Mouse (Mus musculus) cerebellum, postnatal 36 days (tissue): ENCODE measurements at regions not wholly inside any gene's neighbourhood (a gene's known extent, or its start where the extent isn't known, plus 50 kb on each side); places are given as distances from the start of the nearest gene placed in this dataset.
"Not testable (repeated sequence)": the region's sequence is repeated elsewhere in the genome, so short reads cannot be mapped to it uniquely, and the experiment has no call there.

Experiments
- DNase-seq, 2 experiments: peaks; one replicate each; pipeline ENCODE4 v3.0.0; 2021 to 2022; ENCODE audit warnings: mixed read lengths in 2 of 2

DNA sequence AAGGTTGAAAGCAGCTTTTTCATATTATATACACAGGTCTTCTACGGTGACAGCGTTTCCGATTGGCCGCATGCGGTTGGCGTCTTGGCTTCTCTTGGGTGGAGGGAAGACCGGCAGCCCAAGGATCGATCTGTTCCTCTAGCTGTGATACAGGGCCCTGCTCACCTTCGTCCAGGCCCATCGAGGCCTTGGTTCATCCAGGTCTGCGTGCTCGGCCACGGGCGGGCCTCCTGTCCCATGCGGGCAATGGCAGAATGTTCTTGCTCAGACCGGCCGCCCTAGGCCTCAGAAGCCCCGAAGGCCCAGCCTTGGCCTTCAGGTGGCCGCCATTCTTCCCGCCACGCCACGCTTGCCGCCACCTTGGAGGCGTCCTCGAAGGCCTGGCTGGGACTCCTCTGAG lies 194.4 kb upstream of the Ppp6c start:
- no peak for DNase-seq

DNA sequence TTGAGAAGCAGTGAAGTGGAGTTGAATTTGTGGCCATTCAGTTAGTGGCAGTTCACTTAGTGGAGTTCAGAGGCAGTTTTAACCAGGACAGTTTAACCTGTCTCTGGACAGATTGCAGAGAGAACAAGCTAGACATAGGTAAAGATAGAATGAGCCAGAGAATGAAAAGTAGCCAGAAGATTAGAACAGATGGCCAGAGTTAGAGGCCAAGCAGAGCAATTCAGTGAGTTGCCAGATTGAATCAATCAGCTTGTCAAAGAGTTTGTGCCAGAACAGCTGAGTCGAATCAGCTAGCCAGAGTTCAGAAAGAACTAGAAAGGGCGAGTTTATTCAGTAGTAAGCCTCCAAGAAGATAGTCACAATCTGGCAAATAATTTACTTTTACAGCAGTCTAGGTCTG lies 174.1 kb upstream of the Ppp6c start:
- DNase-seq: no peak

DNA sequence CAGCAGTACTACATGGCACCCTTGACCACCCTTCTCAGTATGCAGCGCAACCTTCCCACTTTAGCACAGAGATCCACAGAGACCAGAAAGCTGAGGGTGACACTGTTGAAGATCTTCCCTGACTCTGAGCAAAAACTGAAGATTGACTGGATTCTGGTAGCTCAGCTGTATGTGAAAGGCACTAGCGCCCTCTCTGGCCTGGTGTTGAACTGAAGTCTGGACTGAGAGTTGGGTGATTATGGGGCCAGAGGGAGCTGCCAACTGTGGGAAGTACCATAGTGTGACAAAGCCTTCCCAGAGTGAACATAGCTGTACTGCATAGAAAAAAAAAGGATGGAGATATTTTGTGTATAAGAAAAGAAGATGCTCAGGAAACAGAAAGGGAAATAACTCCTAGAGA lies 173.3 kb upstream of the Ppp6c start:
- DNase-seq: no peak

DNA sequence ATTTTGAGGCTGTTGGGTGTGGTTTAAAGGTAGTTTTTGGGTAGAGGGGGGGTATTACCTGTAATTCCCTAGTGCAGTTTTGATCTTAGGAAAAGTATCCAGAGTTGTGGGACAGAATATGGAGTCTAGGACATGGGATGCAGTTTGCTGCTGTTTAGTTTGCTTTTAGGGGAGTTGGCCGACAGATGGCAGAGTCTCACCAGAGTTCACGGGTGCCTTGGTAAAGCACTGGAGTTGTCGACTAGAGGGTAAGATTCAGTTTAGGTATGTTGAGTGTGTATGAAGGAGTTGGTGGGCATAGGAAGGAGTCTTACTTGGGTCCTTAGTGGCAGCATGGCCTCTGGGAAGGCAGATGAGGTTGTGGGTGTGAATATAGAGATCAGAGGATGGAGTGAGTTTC lies 168.4 kb upstream of the Ppp6c start:
- no peak for DNase-seq

DNA sequence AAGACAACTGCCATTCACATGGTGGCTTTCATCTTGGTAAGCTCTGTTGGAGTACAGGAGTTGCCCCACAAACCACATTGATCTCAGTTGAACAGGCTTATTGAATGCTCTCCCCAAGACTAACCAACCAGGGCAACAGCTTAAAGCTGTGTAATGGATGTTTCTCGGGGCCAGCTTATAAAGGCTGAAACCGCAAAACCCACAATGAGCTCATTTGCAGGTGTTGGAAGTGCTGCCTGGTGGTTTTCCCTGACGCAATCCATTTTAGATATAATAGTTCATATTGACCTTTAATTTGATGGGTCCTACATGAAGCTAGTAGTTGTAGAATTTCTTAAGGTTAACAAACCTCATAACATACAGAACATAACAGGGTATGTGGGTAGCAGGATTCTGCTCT lies 151.0 kb upstream of the Ppp6c start:
- no peak for DNase-seq

DNA sequence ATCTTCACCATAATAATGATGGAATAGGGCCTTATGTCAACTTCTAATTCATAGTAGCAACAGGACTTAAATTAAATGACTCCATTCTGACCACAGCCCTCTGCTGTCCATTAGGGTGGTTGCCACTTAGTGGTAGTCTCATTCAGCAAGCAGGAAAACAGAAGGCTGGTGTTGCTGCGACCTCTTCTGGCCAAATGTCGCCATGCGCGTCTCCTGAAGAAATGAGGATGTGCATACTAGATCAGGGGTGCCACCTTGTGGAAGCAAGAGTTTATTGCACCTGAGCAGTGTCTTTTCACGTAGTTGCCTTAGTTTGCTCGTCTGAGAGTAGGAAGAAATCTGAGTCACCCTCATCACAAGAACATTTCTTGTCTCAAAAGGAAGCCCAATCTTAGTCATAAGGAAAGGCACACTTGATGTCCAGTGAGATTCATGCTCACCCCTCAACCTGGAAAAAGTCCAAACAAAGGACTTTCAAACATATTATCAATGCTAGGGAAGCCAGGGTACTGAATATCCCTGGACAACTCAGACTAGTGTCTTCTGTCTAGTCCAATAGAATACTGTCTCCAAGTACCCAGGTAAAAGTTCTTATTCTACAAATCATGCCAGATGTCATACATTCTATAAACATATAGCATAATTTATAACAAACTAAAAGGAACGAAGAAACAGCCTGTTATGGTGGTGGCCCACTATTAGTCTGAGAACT lies 147.0 kb upstream of the Ppp6c start:
- DNase-seq: peak; percentile 91 to 96

DNA sequence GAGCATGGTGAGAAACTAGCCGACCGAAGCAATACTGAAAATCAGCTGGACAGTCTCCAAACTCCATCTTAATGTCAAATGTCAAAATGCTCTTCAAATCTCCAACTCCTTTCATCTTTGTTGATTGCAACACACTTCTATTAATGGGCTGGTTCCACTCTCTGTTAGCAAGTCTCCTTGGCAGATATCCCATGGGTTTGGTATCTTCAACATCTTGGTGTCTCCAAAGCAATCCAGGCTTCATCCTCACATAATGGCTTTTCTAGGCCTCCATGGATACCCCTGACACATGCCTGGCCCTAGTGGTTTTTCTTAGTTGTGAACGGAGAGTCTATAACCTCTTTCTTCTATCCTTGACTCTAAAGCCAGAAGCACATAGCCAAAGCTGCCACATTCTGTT lies 118.0 kb upstream of the Ppp6c start:
- no peak for DNase-seq

DNA sequence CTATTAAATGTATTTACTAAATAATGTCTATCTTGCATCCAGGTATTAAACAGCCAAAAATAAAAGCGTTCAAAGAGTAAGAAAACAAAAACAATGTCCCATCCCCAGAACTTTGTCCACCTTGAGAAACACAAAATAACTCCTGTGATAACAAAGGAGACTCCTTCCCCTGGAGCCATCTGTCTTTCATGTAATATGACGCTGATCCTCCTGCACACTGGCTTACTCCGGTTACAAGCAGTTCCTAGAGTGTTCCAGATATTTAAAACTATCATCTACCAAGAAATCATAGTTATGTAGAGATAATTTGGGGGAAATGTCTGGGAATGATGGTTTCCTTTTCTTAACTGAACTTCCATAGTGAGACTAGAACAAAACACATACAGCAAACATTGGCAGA lies 114.2 kb upstream of the Ppp6c start:
- DNase-seq: no peak

DNA sequence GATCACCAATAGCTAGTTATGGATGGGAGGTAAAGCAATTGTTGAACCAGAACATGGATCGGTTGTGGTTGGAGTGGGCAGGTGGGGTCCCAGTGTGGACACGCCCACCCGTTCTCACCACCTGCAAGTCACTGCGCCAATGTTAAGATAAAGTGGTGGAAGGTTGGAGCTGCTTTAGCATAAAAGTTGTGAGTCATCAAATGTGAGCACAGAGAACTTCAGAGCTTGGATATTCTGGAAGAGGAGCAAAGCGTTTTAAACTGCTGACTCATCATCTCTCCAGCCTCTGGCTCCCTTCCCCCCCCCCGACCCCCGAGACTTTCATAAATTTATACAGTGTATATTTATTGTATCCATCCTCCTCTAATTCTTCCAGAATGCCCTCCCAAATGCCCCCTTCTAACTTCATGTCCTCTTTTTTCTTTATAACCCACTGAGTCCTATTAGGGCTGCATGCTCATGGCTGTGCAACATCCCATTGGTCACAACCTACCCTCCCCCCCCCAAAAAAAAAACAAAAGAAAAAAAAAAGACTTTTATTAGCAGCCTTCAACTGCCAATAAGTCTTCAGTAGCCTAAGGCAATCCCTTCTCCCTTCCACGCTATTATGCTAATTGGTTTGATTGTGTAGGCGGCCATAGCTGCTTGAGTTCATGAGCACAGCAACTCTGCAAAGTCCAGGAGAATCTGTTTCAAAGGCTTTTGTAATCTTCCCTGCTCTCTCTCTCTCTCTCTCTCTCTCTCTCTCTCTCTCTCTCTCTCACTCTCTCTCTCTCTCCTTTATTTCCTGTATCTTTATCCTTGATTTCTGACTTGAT lies 112.8 kb upstream of the Ppp6c start:
- no peak for DNase-seq

DNA sequence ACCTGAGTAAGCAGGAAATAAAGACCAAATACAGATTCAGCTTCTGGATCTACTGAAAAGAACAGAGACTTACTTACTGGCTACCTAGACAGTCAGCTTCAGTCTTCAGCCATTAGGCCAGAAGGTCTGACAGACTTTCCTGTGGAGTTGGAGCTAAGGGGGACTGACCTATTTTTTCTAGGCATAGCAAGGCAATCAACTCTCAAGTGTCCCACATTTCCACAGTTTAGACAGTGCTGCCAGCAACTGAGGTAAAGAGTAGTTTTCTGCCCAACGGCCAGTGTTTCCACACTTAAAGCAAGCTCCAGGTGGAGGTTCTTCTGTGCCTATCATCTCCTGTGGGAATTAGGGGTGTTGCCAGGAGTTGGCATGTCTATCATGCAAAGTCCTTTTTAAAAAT lies 111.3 kb upstream of the Ppp6c start:
- DNase-seq: peak in 1 of 2 experiments; percentile 4

DNA sequence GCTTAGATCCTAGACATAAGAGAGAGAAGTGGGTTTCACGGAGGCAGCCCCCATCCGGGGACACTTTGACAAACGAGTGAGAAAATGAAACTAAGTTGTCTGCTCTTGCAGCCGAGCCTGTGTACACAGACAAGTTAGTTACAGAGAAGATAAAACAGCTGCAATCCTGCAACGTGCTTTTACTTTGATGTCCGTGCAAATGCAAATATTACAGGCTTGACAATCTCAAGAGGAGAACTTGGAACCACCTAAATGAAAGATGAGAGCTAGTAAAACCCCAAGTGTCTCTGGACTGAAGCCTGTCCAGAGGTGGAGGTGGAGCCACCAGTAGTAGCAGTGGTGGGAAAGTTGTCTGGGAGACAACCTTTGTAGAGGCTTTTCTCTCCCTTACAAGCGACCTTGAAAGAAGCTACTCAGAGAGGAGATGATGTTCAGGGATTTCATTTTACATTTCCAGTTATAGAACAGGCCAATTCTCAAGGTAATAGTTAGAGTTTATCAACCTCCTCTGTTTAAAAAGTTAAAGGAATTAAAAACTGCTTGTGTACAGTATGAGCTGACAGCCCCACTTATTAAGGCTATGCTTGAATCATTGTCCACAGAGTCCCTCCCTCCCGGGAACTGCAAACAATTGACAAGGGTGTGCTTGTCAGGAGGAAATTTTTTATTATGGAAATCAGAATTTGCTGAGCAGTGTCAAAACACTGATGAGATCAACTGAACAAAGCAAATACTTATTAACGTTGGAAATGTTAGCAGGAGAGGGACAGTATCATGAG lies 99.7 kb upstream of the Ppp6c start:
- DNase-seq: no peak

DNA sequence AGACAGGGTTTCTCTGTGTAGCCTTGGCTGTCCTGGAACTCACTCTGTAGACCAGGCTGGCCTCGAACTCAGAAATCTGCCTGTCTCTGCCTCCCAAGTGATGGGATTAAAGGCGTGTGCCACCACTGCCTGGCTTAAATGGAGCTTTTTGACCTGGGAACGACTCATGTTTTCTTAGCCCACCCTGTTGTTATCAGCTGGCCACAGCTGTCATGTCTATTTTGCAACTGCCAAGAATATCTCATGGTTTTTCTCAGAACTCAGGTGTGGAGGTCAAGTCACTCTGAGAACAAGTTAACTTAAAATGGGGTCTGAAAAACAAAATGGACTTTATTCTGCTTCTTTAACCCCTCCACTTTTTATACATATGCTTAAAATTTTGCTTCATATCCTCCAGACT lies 98.9 kb upstream of the Ppp6c start:
- DNase-seq: not testable (repeated sequence)

DNA sequence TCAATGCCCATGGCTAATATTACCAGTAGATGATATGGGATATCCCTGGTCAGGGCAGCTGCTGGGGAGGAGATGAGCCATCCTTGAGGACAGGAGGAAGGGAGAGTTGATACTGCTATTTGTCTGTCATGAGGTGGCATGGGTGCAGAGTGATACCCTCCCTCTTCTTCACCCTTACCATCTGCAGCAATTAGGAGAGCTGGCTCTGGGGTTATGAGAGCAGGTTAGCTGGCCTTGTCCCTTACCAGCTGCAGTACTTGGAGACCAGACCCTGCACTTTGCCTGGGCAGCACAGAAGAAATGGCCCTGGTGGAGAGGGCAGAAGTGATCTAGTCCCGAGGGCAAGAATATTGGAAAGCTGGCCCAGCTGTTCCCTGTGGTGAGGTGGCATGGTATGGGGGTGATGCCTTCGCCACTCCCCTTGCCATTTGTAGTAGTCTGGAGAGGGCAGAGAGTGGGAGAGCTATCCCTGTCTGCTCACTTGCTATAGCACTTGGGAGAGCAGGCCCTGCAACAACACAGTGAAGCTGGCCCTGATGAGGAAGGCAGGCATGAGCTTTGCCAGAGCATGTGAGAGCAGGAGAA lies 73.6 kb upstream of the Ppp6c start:
- no peak for DNase-seq

DNA sequence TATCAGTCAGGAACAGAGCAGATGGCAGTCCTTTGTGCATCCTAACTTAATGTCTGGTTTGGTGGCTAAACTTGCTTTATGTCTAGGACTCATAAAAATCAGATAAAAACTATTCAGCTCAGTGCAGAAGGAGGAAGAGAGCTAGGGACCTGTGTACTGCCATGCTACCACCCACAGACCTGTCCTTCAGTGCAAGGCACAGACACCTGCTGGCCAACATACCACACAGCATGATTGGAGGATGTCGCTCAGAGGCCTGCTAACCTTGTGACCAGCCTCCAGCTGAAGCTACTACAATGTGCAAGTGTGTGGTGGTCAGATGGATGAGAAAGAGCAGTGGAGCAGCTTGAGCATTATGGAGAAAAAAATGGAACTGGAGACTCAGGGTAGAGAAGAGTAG lies 73.0 kb upstream of the Ppp6c start:
- no peak for DNase-seq

DNA sequence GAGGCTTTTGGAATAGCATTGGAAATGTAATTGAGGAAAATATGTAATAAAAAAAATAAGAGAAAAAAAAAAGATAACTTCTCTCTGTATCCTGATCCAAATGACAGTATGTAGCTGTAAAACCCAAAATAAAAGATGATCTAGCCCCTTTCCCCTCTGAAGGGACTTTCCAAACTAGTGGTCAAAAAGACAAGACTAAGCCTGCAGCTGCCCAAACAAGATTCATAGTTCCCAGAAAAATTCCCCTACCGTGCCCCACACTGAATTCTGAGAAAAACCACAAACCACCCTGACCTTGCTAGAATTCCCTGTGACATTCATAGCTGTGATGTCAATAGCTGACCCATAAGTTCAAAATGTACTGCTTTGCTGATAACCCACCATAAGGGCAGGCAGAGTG lies 69.2 kb upstream of the Ppp6c start:
- DNase-seq: no peak

DNA sequence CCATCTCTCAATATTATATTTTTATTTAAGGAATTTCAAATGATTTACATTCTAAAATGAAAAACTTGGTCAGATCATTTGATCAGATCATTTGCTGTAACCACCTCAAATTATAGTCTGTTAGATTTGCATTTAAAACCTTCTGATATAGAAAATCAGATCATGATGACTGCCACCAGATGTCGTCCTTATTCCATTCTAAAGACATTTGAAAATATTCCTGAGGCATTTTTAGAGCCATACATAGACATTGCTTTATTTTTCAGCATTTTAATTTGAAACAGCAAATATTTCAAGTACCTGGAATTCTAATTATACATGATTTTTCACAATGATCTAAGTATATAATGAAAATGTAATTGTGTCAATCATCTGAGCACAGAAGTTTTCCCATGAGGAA lies 52.0 kb upstream of the Ppp6c start:
- DNase-seq: no peak
